Mouse (Mus musculus) stomach, postnatal 0 days (tissue): ENCODE data around the gene Adora2a. TPM values are rescaled to one million over a fixed set of nuclear protein-coding genes. Genes with fewer than 3 reads are reported as not detected.

Source experiments
- ATAC-seq: fragments of 200-750 bp; cut with Nextera tagmentation; 2 replicates; pipeline ENCODE4 v1.8.0; 2017; ENCODE audit not compliant: low FRiP score, low TSS enrichment
- DNase-seq: peaks from one replicate; pipeline ENCODE4 v3.0.0-alpha.2; 2016; ENCODE audit warnings: low spot score
- H3K27ac ChIP-seq: fragments of 300-500 bp; sonication (generic); replicated peaks from 2 replicates; pipeline ENCODE4 v1.5.1; 2014; ENCODE audit warnings: mild to moderate bottlenecking, control low read depth
- H3K27me3 ChIP-seq: fragments of 300-500 bp; sonication (generic); 2 replicates; pipeline ENCODE4 v1.6.1; 2014; ENCODE audit warnings: low read length; ENCODE audit not compliant: control insufficient read depth, insufficient read depth
- H3K36me3 ChIP-seq: fragments of 300-500 bp; sonication (generic); 2 replicates; pipeline ENCODE4 v1.6.1; 2014; ENCODE audit warnings: low read length, mixed read lengths; ENCODE audit not compliant: control insufficient read depth, insufficient read depth
- H3K4me1 ChIP-seq: fragments of 300-500 bp; sonication (generic); replicated peaks from 2 replicates; pipeline ENCODE4 v1.6.1; 2014; ENCODE audit warnings: antibody characterized with exemption; ENCODE audit not compliant: control insufficient read depth, insufficient read depth
- H3K4me2 ChIP-seq: fragments of 300-500 bp; sonication (generic); replicated peaks from 2 replicates; pipeline ENCODE4 v1.6.1; 2014; ENCODE audit warnings: low read depth, mild to moderate bottlenecking, control low read depth, moderate library complexity
- H3K4me3 ChIP-seq: fragments of 300-500 bp; sonication (generic); 2 replicates; pipeline ENCODE4 v1.5.1; 2014; ENCODE audit warnings: low read depth, low read length, control low read depth
- H3K9ac ChIP-seq: fragments of 300-500 bp; sonication (generic); 2 replicates; pipeline ENCODE4 v1.6.1; 2014; ENCODE audit warnings: mild to moderate bottlenecking, low read length, control low read depth, mixed read lengths
- H3K9me3 ChIP-seq: fragments of 300-500 bp; sonication (generic); 2 replicates; pipeline ENCODE4 v1.6.1; 2016; ENCODE audit warnings: low read length; ENCODE audit not compliant: control insufficient read depth
- CTCF ChIP-seq: IDR thresholded peaks from 2 replicates; pipeline ENCODE4 v1.5.1; 2016; ENCODE audit warnings: antibody characterized with exemption, low read depth, mild to moderate bottlenecking, moderate library complexity
- EP300 ChIP-seq: optimal IDR thresholded peaks from 2 replicates; pipeline ENCODE3; 2016; ENCODE audit warnings: antibody characterized with exemption
- WGBS: fragments of 180-500 bp; shearing (Covaris S2); extraction: QIAGEN DNeasy Blood & Tissue Kit; methylation state at CpG from one replicate; pipeline ENCODE4 v1.1.7; 2014; 5-methylcytosine and 5-hydroxymethylcytosine counted together
- polyA plus RNA-seq: library from polyadenylated mRNA; unstranded; fragments of >200 nt; fragmentation: Nextera tagmentation; extraction: Ambion mirVana; gene quantifications from 2 replicates; pipeline ENCODE4 v1.2.1, GENCODE M21; 2015

Gene Adora2a
- polyA plus RNA-seq, 1 experiment from 2014 or later: 0.82 TPM

GRCm38 (mm10) chr10:75302536-75302935, 14.1 kb upstream of the Adora2a start:
- Histone ChIP-seq H3K9ac (no peak overlapping the region), H3K4me3 (no peak overlapping the region), H3K4me1 (no peaks in the 10 kb centered on the region), H3K27me3 (no peaks in the 10 kb centered on the region), H3K9me3 (no peaks in the 10 kb centered on the region), H3K4me2 (no peak overlapping the region), H3K27ac (no peak overlapping the region), H3K36me3 (peaks cover 18% of the 10 kb centered on the region)
- ATAC-seq (no peak), DNase-seq (no peak)
- 94% methylated on average over 4 of the region's 4 CpGs for WGBS
- TF ChIP-seq EP300: no peak
- TF ChIP-seq CTCF: no peak

DNA sequence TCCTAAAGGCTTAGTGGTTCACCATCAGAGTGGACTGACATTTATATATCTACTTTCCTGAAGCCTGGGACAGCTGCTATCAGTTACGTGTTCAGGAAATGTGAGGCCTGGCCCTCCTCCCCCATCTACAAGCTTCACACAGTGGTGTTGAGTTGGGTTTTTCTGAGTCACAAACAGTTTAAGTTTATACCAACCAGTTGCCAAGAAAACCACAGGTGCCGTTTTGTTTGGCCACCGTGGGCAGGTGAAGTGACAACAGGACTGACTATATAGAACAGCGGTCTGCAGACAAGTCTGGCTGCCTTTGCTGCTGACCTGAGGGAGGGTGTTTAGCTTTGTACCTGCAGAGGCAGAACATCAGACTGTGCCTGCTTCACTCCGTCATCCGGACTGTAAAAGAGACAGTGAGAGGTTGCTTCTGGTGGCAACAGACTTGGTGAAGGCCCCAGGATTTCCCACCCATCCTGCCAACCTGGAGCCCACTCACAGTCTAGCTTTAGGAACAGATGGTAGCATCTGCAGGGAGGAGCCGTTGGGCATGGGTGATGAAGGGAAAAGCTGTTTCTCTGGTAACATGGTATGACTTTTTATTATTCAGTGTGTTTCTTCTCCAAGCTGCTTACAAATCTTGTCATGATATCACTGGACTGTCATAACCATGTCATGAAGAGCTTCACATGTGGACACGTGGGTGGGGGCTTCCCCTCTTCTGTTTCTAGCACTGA, 13.2 kb upstream of the Adora2a start:
- DNase-seq (peak; percentile 12), ATAC-seq (no peak)
- no peak overlapping the region for H3K27ac ChIP-seq
- H3K4me1 ChIP-seq: no peaks in the 10 kb centered on the region
- peaks cover 23% of the 10 kb centered on the region for H3K36me3 ChIP-seq
- H3K27me3 ChIP-seq: no peaks in the 10 kb centered on the region
- H3K4me3 ChIP-seq: no peak overlapping the region
- TF ChIP-seq EP300 (no peak), CTCF (no peak)
- H3K9me3 ChIP-seq: no peaks in the 10 kb centered on the region
- WGBS: 74% methylated on average over 8 of the region's 8 CpGs
- H3K9ac ChIP-seq: no peak overlapping the region
- no peak overlapping the region for H3K4me2 ChIP-seq

DNA sequence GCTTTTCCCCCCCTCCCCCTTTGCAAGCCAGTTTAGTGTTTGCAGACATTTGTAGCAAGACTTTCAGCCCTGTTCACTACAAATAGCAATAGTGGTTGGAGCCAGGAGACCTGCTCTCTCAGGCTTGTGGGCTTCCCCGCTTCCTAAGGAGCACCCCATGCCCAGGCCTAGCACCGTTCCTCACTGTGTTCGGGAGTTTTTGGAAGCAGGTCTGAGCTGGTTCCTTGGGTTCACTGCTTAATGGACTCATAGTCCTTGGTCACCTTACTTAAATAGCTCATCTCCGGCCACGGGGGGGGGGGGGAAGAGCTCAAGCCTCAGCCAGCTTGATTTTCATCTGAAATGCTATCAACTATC, 12.7 kb upstream of the Adora2a start:
- H3K36me3 ChIP-seq: peaks cover 28% of the 10 kb centered on the region
- 82% methylated on average over 5 of the region's 5 CpGs for WGBS
- TF ChIP-seq CTCF (no peak), EP300 (no peak)

DNA sequence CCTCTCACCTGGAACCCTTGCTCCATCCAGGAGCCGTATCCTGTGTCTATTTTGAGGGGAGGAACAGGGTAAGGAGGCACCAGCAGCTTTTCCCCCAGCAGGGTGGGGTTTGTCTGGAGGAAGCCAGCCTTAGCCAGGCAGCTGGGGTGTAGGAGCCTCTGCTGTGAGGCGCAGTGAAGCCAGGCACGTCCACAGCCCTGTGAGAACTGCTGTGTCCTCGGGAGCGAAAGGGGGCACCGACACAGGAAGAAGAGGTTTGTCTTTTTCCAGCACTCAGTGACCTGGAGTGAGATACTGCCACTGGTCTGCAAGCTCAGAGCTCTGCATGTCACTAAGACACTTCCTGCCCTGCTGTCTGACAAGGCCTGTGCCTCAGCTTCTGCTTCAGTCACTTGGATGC, 12.3 kb upstream of the Adora2a start:
- no peaks in the 10 kb centered on the region for H3K27me3 ChIP-seq
- no peak for DNase-seq
- TF ChIP-seq EP300 (no peak), CTCF (no peak)
- no peaks in the 10 kb centered on the region for H3K9me3 ChIP-seq
- no peak overlapping the region for H3K4me3 ChIP-seq
- H3K4me2 ChIP-seq: no peak overlapping the region
- H3K36me3 ChIP-seq: peaks cover 31% of the 10 kb centered on the region
- ATAC-seq: no peak; the same call in 1 of the 2 replicates
- WGBS: 61% methylated on average over 6 of the region's 6 CpGs
- H3K9ac ChIP-seq: no peak overlapping the region
- H3K4me1 ChIP-seq: no peaks in the 10 kb centered on the region
- H3K27ac ChIP-seq: no peak overlapping the region

More for the DNA sequence above, 12.7 kb upstream of the Adora2a start:
- no peaks in the 10 kb centered on the region for H3K27me3 ChIP-seq
- DNase-seq (no peak), ATAC-seq (no peak)
- no peaks in the 10 kb centered on the region for H3K4me1 ChIP-seq
- H3K27ac ChIP-seq: no peak overlapping the region
- no peak overlapping the region for H3K9ac ChIP-seq
- H3K4me2 ChIP-seq: no peak overlapping the region
- no peak overlapping the region for H3K4me3 ChIP-seq
- no peaks in the 10 kb centered on the region for H3K9me3 ChIP-seq

GRCm38 (mm10) chr10:75307130-75307529, 9.5 kb upstream of the Adora2a start:
- no peaks in the 10 kb centered on the region for H3K27me3 ChIP-seq
- 89% methylated on average over 7 of the region's 7 CpGs for WGBS
- H3K9me3 ChIP-seq: no peaks in the 10 kb centered on the region
- no peak overlapping the region for H3K4me2 ChIP-seq
- H3K9ac ChIP-seq: no peak overlapping the region
- H3K4me3 ChIP-seq: no peak overlapping the region
- no peak overlapping the region for H3K27ac ChIP-seq
- DNase-seq (no peak), ATAC-seq (no peak)
- H3K4me1 ChIP-seq: no peaks in the 10 kb centered on the region
- no peak for TF ChIP-seq EP300
- no peak for TF ChIP-seq CTCF
- peaks cover 36% of the 10 kb centered on the region for H3K36me3 ChIP-seq

- H3K27me3 ChIP-seq: no peaks in the 10 kb centered on the region
- no peak for DNase-seq
- H3K9me3 ChIP-seq: no peaks in the 10 kb centered on the region
- no peak for ATAC-seq
- no peak overlapping the region for H3K9ac ChIP-seq
- no peak overlapping the region for H3K4me3 ChIP-seq
- H3K4me1 ChIP-seq: no peaks in the 10 kb centered on the region
- no peak overlapping the region for H3K4me2 ChIP-seq
- peaks cover 30% of the 10 kb centered on the region for H3K36me3 ChIP-seq
- TF ChIP-seq CTCF: no peak
- no peak for TF ChIP-seq EP300
- no peak overlapping the region for H3K27ac ChIP-seq
- WGBS: 69% methylated on average over 7 of the region's 7 CpGs
These were observed 4.3 kb upstream of the Adora2a start for GRCm38 (mm10) chr10:75312361-75312760.
